Mouse (Mus musculus) erythroid progenitor cell, adult 5-6 weeks (primary cell): ENCODE measurements around the gene Gab2. TPM values are rescaled to one million over a fixed set of nuclear protein-coding genes. Genes with fewer than 3 reads are reported as not detected.
A peak's percentile ranks its signal among the peaks of the same experiment; 100 is the strongest.
"Not testable (repeated sequence)": the region's sequence is repeated elsewhere in the genome, so short reads cannot be mapped to it uniquely, and the experiment has no call there.

Source experiments
- ATAC-seq: replicated peaks from 2 replicates; pipeline ENCODE4 v1.8.0; 2016; ENCODE audit warnings: moderate number of reproducible peaks, mild to moderate bottlenecking, moderate TSS enrichment, inconsistent platforms; ENCODE audit not compliant: poor library complexity, low FRiP score, severe bottlenecking
- total RNA-seq, 2 experiments: library from RNA; stranded (forward) in 1 of 2; stranded (reverse) in 1 of 2; fragments of 150-400 nt in 1 of 2; fragments of 186-747, 209-891 nt in 1 of 2; gene quantifications; 2 replicates each; pipeline versions ENCODE4 v1.2.3 to v1.2.4; 2015 to 2017; ENCODE audit warnings: low replicate concordance in 2 of 2

Gene Gab2
- total RNA-seq, 2 experiments from 2014 or later: 2.1 to 5.4 TPM

DNA sequence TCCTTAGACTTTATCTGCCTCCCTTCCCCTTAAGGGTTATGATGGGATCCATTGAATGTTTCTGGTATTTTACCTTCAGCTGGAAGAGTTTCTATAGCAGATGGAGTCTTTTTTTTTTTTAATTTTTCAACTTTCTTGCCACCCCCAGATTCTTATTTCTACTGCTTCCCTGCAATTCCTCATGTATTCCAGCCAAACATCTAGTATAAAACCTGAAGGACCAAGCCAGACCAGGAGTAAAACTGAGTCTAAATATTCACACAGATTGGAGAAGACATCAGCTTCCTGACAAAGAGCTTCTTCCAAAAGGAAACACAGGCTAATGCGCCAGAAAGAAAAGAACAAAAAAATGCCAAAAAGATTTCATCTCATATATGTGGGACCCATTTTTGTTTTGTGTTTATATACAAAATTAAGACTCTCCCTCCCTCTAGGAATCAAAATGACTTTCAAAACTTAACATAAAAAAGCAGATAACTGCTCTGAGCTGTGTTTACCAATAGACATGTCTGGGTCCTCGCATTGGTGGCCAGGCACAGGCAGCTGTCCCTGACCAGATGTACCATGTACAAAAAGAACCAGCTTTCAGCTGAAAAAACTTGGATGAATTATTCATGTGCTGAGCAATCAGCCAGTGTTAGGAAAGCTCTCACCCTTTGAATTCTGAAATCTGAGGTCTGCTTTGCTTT is 164.0 kb downstream of the Gab2 start:
- no peak for ATAC-seq

DNA sequence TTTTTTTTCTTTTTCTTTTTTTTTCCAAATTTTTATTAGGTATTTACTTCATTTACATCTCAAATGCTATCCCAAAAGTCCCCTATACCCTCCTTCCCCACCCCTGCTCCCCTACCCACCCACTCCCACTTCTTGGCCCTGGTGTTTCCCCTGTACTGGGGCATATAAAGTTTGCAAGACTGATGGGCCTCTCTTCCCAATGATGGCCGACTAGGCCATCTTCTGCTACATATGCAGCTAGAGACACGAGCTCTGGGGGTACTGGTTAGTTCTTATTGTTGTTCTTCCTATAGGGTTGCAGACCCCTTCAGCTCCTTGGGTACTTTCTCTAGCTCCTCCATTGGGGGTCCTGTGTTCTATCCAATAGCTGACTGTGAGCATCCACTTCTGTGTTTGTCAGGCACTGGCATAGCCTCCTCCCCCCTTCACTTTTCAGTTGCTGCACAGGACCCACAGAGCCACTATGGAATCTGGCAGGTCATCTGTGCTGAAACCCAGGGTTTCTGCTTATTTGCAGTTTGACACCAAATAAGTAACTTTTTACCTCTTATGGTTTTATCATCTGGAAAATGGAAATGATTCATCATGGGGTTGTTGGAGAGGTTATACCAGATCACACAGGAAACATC is 164.7 kb downstream of the Gab2 start:
- not testable (repeated sequence) for ATAC-seq

DNA sequence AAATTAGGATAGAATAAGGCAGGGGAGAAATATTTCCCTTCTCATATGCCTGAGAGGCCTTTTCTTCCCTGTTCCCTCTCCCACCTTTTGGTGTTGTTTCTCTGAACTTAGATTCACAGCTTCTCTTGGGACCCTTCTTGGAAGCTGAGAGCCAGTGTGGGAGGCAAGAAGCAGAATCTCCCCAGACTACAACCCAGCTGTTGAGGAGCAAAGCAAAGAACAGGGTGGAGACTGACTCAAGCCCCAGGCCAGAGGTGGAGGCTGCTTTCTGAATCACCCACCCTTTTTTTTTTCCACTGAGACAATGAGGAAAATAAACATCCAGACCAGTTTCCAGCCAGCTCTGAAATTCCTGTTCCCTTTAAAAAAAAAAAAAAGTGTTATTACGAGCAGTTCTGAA is 166.3 kb downstream of the Gab2 start:
- no peak for ATAC-seq

GRCm38 (mm10) chr7:97248136-97248535 is 166.8 kb downstream of the Gab2 start:
- ATAC-seq: no peak

DNA sequence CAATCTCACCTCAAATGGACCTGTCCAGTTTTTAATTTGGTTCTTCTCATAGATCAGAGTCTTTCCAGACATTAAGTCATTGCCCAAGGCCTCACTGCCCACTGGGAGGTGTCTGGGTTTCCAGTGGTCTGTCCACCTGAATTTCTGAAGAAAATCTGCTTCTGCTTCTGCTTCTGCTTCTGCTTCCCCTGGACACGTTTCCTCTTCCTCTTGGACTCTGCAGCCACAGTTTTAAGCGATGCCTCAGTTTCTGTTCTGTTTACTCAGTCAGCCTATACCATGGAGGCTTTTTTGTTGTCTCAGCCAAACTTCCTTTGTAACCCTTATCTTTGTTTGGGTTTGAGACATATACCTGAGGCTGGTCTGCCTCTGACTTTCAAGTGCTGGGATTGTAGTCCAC is 170.3 kb downstream of the Gab2 start:
- no peak for ATAC-seq

DNA sequence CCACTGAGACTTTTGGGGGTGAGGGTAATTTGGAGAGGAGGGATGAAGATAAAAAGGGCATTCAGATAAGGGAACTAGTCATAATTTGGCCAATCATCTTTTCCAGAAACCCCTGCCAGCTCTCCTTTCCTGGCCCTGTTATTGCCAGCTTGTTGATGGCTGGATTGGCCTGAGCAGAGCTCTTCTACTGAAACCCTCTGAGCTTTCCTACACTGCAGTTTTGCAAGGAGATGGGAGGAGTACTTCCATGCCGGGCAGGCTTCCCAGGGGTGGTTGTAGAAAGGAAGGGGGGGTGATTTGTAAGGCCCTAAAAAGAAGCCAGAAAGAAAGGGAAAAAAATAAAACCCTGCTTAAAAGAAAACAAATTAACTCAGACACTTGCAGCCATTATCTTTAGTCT is 181.2 kb downstream of the Gab2 start:
- no peak for ATAC-seq

DNA sequence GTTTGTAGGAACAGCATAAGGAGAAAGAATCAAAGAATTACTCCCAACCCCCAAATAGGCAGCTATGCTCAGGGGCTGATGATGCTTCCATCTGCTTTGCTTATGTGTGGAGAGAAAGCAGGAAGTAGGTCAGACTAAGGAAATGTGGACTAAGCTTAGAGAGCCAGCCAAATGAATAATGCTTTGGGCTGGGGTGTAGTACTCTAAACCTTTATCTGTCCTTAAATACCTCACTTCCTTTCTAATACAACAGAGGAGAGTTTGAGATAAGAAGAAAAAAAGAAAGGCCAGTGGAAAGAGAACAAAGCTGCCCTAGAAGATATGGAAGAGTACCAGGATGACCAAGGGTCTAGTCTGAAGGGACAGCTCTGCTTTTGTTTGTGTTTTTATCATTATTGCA is 189.0 kb downstream of the Gab2 start:
- no peak for ATAC-seq

DNA sequence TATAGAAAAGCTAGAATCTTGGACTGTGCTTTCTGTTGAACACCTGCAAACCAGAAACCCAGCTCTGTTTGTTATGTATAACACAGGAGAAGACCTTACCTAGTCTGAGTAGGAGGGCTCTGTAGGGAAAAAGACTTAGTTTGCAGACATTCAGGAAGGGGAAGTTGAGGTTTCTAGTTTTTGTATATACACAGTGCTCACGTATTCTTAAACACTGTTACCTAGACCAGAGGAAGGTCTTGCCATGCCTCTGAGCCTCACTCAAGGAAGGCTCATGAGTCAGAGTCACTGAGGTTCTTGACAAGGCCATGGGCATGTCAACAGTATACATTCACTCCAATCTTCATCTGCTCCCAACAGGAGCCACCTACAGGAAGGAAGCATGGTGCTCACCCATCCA is 189.7 kb downstream of the Gab2 start:
- ATAC-seq: no peak

GRCm38 (mm10) chr7:97296986-97297385 is 215.6 kb downstream of the Gab2 start:
- no peak for ATAC-seq

DNA sequence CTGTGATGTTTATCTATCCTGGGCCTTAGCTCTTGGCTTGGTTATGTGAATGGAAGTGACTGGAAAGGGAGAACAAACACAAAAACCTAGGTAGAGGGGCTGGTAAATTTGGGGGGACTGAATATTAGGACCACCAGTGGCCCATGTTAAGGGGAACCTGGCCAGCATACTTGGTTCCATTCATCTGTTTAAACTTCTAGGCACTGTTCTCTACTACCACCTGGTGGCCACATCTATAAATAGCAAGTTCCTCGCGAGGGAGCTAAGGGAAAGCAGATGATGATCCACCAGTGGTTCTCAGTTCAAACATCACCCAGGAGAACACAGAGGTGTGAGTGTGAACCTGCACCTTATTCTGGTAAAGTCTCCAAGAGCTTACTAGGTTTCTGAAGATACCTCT is 216.1 kb downstream of the Gab2 start:
- ATAC-seq: peak; percentile 75

DNA sequence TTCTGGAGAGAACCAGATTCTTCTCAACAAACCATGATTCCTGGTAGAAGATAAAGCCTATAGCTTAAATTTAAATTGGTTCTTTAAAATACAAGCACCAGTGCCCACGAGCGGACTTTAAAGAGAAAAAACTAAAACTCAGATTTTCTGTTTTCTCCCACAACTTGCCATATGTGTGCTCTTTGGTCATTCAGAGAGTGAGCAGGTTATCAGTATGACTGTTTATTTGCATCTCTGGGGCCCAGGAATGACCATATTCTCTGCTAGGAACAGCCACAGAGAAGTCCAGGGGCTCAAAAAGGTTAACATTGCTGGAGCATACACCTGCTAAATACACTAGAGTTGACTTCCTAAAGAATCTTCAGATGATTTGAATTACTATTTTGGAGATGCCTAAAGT is 216.9 kb downstream of the Gab2 start:
- ATAC-seq: no peak

- no peak for ATAC-seq
These were observed 217.6 kb downstream of the Gab2 start for GRCm38 (mm10) chr7:97298943-97299342.

DNA sequence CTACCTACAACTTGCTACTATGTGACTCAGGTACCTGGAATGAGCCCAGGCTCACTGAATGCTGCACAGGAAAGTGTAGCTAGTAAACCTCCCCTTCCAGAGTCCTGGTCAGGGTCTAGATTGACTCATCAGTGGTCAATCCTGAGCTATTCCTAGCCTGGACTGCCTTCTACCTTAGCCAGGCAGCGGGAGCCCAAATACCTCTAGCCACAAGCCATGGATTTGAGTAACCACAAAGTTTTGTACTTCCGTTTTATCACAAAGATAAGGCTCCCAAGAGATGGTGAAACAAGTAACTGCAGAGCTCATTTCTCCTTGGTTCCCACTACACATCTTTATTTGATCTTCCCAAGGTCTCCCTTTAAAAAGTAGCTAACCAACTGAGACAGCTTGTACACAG is 219.5 kb downstream of the Gab2 start:
- ATAC-seq: no peak

DNA sequence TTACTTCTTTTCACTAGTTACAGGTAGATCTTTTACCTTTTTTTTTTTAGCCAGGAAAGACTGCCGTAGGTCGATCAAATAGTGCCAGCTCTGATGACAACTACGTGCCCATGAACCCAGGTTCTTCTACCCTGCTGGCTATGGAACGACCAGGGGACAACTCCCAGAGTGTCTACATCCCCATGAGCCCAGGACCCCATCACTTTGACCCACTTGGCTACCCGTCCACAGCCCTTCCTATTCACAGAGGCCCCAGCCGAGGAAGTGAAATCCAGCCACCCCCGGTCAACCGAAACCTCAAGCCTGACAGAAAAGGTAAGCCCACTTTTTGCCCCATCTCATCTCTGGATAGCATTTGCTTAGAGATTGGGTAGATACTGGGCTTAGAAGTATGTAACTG is 219.9 kb downstream of the Gab2 start:
- ATAC-seq: no peak

- no peak for ATAC-seq
These were observed 220.9 kb downstream of the Gab2 start for GRCm38 (mm10) chr7:97302261-97302660.

DNA sequence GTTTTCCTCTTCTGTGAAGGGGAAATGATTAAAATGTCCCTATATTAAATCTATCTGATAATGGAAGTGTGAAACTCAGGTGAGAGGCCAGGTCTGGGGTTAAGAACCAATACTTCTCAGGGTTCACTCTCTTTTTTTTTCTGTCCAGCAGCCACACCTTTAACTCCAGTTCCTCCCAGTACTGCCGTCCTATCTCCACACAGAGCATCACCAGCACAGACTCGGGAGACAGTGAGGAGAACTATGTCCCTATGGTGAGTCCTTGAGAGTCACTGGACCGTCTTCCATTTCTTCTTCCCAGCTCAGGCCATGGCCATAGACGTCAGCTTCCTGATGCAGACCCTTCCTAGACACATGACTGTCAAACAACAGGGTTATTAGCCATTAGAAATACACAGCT is 221.5 kb downstream of the Gab2 start:
- no peak for ATAC-seq

DNA sequence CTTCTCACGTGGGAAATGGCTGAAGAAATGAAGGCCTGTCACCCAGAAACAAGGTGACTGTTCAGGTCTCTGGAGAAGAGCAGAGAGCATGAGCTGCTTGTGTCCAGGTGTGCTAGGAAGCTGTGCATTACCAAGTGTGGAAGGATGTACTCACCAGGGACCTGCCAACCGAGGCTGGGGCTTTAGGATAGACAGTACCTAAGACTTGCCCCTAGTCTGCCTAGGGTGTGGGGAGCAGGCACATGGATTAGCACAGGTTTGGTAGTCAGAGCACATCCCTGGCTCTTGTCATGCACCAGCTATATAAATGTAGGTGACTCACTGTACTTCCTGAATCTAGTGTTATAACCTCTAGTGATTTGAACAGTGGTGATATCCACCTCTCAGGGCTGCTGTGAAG is 222.2 kb downstream of the Gab2 start:
- no peak for ATAC-seq

GRCm38 (mm10) chr7:97304471-97304870 is 223.1 kb downstream of the Gab2 start:
- no peak for ATAC-seq

DNA sequence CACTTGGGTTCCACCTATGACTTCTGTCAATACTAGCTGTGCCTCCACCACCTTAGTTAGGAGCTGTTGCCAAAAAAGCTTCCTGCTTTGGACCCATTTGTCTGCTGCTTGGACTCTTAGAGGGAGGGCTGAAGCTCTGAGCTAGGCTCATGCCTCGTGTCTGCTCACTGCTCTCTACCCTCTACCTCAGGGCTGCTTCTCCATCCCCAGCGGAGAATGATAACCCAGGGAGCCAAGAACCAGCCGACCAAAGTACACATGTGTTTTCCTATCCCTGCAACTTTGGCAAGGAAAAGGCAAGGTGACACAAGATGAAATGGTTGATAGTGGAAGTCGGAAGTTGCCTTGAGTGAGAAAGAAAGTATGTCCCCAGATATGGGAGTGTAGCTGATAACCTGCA is 223.8 kb downstream of the Gab2 start:
- ATAC-seq: no peak

- no peak for ATAC-seq
These were observed 225.4 kb downstream of the Gab2 start for GRCm38 (mm10) chr7:97306813-97307212.

DNA sequence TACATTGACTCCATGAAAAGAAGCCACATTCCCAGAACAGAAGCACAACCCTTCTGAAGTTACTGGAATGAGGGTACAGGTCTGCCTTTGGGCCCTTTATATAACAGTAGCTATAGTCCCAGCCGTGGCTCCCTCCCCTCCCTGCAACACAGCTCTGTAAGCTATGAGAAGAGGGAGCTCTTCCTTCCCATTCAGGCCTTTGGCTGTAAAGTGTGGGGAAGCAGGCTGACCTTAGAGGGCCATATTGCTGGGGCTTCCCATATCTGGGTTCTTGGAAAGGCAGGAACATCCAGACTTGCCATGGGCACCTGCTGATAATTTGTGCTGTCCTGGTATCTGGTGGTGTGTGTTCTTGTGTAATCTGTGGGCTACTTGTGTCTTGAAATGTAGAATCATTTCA is 226.2 kb downstream of the Gab2 start:
- ATAC-seq: no peak
